In genomic region chr7:105767729-105768165, GRCm38 (mm10) we compare ENCODE assay signal across 8 mouse cellular contexts. TPM values are rescaled to one million over a fixed set of nuclear protein-coding genes. Genes with fewer than 3 reads are reported as not detected.
DNase-seq lines count a peak whose midpoint lies in the region; ATAC-seq and TF ChIP-seq lines count a peak whose summit lies in the region.

No protein-coding gene starts in this region.

- peak; percentile 27 to 41 for DNase-seq in adrenal gland, postnatal 36 days
- DNase-seq in adrenal gland, postnatal 25 days = no peak
- no peak for DNase-seq in heart, embryonic 10.5 days (ENCODE audit: low spot score)
- DNase-seq in kidney, postnatal 10 days = peak; percentile 69
- no peak for DNase-seq in cerebellum, adult 2 months
- DNase-seq in retina, embryonic 14.5 days (ENCODE audit: low spot score) = no peak
- DNase-seq in layer of hippocampus, postnatal 36 days = no peak

- peaks cover 11% of the 10 kb centered on the region for H3K4me1 ChIP-seq in heart, embryonic 10.5 days
- peaks cover 49% of the 10 kb centered on the region for H3K4me1 ChIP-seq in midbrain, embryonic 13.5 days (replicated peaks)
- no peaks in the 10 kb centered on the region for H3K4me1 ChIP-seq in cerebellum, adult 2 months (ENCODE audit: control insufficient read depth, insufficient read depth, low read length)

- WGBS in heart, embryonic 10.5 days = 31% methylated on average over 6 of the region's 6 CpGs
- WGBS in midbrain, embryonic 13.5 days = 13% methylated on average over 6 of the region's 6 CpGs
- 35% methylated on average over 6 of the region's 6 CpGs for WGBS in cerebellum, adult 2 months

- TF ChIP-seq CTCF in cerebellum, adult 2 months (IDR thresholded peaks at IDR 0.05; ENCODE audit: borderline replicate concordance, insufficient read depth, low read depth, low read length) = no peak

- peak; percentile 44 for ATAC-seq in midbrain, embryonic 13.5 days

- peak overlapping the region; percentile 10; the same call in 1 of the 2 replicates for H3K9ac ChIP-seq in midbrain, embryonic 13.5 days (replicated peaks)

- peaks cover 28% of the 10 kb centered on the region for H3K27me3 ChIP-seq in heart, embryonic 10.5 days (ENCODE audit: insufficient read depth, poor library complexity, severe bottlenecking)
- peaks cover 31% of the 10 kb centered on the region for H3K27me3 ChIP-seq in midbrain, embryonic 13.5 days
- no peaks in the 10 kb centered on the region for H3K27me3 ChIP-seq in cerebellum, adult 2 months (ENCODE audit: control insufficient read depth, insufficient read depth, low read length)

- H3K27ac ChIP-seq in heart, embryonic 10.5 days = peak overlapping the region; percentile 56
- H3K27ac ChIP-seq in midbrain, embryonic 13.5 days = peak overlapping the region; percentile 52
- H3K27ac ChIP-seq in cerebellum, adult 2 months (ENCODE audit: insufficient read depth, low read length) = no peak overlapping the region

- no peak overlapping the region for H3K4me3 ChIP-seq in heart, embryonic 10.5 days
- no peak overlapping the region for H3K4me3 ChIP-seq in midbrain, embryonic 13.5 days (replicated peaks)
- no peak overlapping the region for H3K4me3 ChIP-seq in cerebellum, adult 2 months (replicated peaks; ENCODE audit: insufficient read depth, low read depth, low read length)

- H3K4me2 ChIP-seq in midbrain, embryonic 13.5 days (replicated peaks) = 0 out of 2 replicates have a peak overlapping the region, but pooled peaks have one; percentile 2

- H3K9me3 ChIP-seq in heart, embryonic 10.5 days = no peaks in the 10 kb centered on the region
- no peaks in the 10 kb centered on the region for H3K9me3 ChIP-seq in midbrain, embryonic 13.5 days

- H3K36me3 ChIP-seq in heart, embryonic 10.5 days = peaks cover 65% of the 10 kb centered on the region
- peaks cover 92% of the 10 kb centered on the region for H3K36me3 ChIP-seq in midbrain, embryonic 13.5 days

- TF ChIP-seq POLR2A in cerebellum, adult 2 months (IDR thresholded peaks at IDR 0.05; ENCODE audit: borderline replicate concordance, insufficient read depth, low read length) = no peak

RNA-seq across cellular contexts. Expression of gene Tpp1, which starts 15.7 kb away (rescaled TPM):
- total RNA-seq in adrenal gland, postnatal 36 days (2021) = 100 to 1,000 TPM in 1 of 2 experiments, 10 to 100 TPM in 1; 99.2 to 113 TPM
- total RNA-seq in adrenal gland, postnatal 25 days (2021) = 88.3 and 122 TPM in 2 replicates
- polyA plus RNA-seq in heart, embryonic 10.5 days (2016; fragmentation: Nextera tagmentation; extraction: Ambion mirVana) = 76.5 and 95.2 TPM in 2 replicates
- polyA plus RNA-seq in midbrain, embryonic 13.5 days (2015; fragmentation: Nextera tagmentation; extraction: Ambion mirVana) = 35.6 and 41.1 TPM in 2 replicates
- 92.1 and 115 TPM in 2 replicates for polyA plus RNA-seq in cerebellum, adult 2 months (2012; rRNA removed)
- total RNA-seq in layer of hippocampus, postnatal 36 days (2021) = 10 to 100 TPM; 59.7 to 67.7 TPM

RNA-seq across cellular contexts. Expression of gene Dchs1, which starts 19.7 kb away (rescaled TPM):
- total RNA-seq in adrenal gland, postnatal 36 days (2021) = 1 to 10 TPM; 7.5 to 8.0 TPM
- total RNA-seq in adrenal gland, postnatal 25 days (2021) = 5.4 and 10.0 TPM in 2 replicates
- polyA plus RNA-seq in heart, embryonic 10.5 days (2016; fragmentation: Nextera tagmentation; extraction: Ambion mirVana) = 4.2 and 8.6 TPM in 2 replicates
- polyA plus RNA-seq in midbrain, embryonic 13.5 days (2015; fragmentation: Nextera tagmentation; extraction: Ambion mirVana) = 16.8 and 20.5 TPM in 2 replicates
- 4.5 and 5.0 TPM in 2 replicates for polyA plus RNA-seq in cerebellum, adult 2 months (2012; rRNA removed)
- 10 to 100 TPM; 13.9 to 15.6 TPM for total RNA-seq in layer of hippocampus, postnatal 36 days (2021)

RNA-seq across cellular contexts. Expression of gene Taf10, which starts 23.6 kb away (rescaled TPM):
- total RNA-seq in adrenal gland, postnatal 36 days (2021) = 100 to 1,000 TPM; 209 to 217 TPM
- 198 and 204 TPM in 2 replicates for total RNA-seq in adrenal gland, postnatal 25 days (2021)
- polyA plus RNA-seq in heart, embryonic 10.5 days (2016; fragmentation: Nextera tagmentation; extraction: Ambion mirVana) = 153 and 184 TPM in 2 replicates
- polyA plus RNA-seq in midbrain, embryonic 13.5 days (2015; fragmentation: Nextera tagmentation; extraction: Ambion mirVana) = 109 and 127 TPM in 2 replicates
- polyA plus RNA-seq in cerebellum, adult 2 months (2012; rRNA removed) = 177 and 182 TPM in 2 replicates
- 100 to 1,000 TPM; 119 to 122 TPM for total RNA-seq in layer of hippocampus, postnatal 36 days (2021)

RNA-seq across cellular contexts. Expression of gene Rrp8, which starts 30.6 kb away (rescaled TPM):
- 10 to 100 TPM; 17.9 to 22.5 TPM for total RNA-seq in adrenal gland, postnatal 36 days (2021)
- total RNA-seq in adrenal gland, postnatal 25 days (2021) = 19.1 and 27.7 TPM in 2 replicates
- 30.9 and 40.6 TPM in 2 replicates for polyA plus RNA-seq in heart, embryonic 10.5 days (2016; fragmentation: Nextera tagmentation; extraction: Ambion mirVana)
- polyA plus RNA-seq in midbrain, embryonic 13.5 days (2015; fragmentation: Nextera tagmentation; extraction: Ambion mirVana) = 29.2 and 30.5 TPM in 2 replicates
- polyA plus RNA-seq in cerebellum, adult 2 months (2012; rRNA removed) = 16.2 and 16.4 TPM in 2 replicates
- total RNA-seq in layer of hippocampus, postnatal 36 days (2021) = 10 to 100 TPM; 10.7 to 15.8 TPM

RNA-seq across cellular contexts. Expression of gene Ilk, which starts 31.4 kb away (rescaled TPM):
- 100 to 1,000 TPM; 145 to 159 TPM for total RNA-seq in adrenal gland, postnatal 36 days (2021)
- total RNA-seq in adrenal gland, postnatal 25 days (2021) = 150 and 158 TPM in 2 replicates
- polyA plus RNA-seq in heart, embryonic 10.5 days (2016; fragmentation: Nextera tagmentation; extraction: Ambion mirVana) = 371 and 403 TPM in 2 replicates
- 180 and 198 TPM in 2 replicates for polyA plus RNA-seq in midbrain, embryonic 13.5 days (2015; fragmentation: Nextera tagmentation; extraction: Ambion mirVana)
- 182 and 190 TPM in 2 replicates for polyA plus RNA-seq in cerebellum, adult 2 months (2012; rRNA removed)
- 10 to 100 TPM; 76.6 to 81.7 TPM for total RNA-seq in layer of hippocampus, postnatal 36 days (2021)

Comparison
In these comparisons a context has a peak if more than half of its experiments do, and no peak if none do; other contexts are left out.
1. DNase-seq: peak in adrenal gland, postnatal 36 days (2 of 2) and kidney, postnatal 10 days (single experiment); none in adrenal gland, postnatal 25 days (single experiment), heart, embryonic 10.5 days (single experiment), cerebellum, adult 2 months (0 of 2), retina, embryonic 14.5 days (single experiment) and layer of hippocampus, postnatal 36 days (0 of 2).